Mouse (Mus musculus): ENCODE results near the gene Gm48551.

The Gm48551 gene

DNA sequence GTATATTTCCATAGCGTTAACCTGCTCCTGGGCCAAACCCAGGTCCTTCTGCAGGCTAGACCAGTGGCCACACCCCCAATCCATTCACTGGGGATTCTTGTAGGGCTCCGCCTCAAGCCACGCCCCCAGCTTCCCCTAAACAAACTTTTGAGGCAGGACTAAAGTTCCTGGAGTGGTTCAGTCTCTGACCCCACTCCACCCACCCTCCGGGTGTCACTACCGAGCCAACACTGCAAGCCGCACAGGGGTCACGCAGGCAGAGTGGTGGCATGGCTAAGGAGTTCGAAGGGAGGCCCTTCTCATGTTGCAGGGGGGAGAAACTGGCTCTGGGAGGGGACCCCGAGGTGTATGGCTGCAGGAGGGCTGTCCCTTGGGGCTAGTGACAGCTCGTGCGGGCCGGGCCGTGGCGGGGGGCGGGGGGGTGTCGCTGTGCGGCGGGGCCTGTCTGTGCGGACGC is 45.4 kb downstream of the Gm48551 start:
- in situ Hi-C loops (cut with MseI, MboI), result no loop called here

DNA sequence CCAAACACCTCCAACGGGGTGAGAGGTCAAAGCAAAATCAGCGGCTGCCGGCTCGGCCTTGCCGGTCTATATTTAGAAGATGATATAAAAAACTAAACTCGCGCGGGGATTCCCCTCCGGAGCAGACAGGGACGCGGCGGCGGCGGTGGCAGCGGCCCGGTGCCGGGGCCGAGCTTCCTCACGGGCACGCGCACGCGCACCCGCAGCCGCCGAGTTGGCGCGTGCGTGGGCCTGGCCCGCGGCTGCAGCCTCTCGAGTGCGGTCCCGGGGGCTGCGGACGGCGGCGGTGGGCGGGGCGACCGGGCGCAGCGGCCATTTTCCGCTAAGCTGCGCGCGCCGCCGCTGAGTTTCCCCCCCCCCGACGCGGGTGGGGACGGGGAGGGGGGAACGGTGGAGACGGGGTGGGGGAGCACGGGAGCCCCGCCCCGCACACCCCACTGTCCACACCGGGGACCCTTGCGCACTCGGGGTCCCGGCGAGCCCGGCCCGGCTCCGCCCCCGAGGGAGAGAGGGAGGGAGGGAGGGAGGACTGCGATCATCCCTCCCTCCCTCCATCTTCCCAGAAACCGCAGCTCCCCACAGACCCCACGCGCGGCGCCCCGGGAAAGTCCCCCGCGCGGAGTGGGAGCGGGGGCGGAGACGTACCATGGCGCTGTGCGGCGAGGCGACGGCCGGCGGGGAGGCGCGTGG is 46.0 kb downstream of the Gm48551 start:
- in situ Hi-C loops (cut with MseI, MboI), result no loop called here

DNA sequence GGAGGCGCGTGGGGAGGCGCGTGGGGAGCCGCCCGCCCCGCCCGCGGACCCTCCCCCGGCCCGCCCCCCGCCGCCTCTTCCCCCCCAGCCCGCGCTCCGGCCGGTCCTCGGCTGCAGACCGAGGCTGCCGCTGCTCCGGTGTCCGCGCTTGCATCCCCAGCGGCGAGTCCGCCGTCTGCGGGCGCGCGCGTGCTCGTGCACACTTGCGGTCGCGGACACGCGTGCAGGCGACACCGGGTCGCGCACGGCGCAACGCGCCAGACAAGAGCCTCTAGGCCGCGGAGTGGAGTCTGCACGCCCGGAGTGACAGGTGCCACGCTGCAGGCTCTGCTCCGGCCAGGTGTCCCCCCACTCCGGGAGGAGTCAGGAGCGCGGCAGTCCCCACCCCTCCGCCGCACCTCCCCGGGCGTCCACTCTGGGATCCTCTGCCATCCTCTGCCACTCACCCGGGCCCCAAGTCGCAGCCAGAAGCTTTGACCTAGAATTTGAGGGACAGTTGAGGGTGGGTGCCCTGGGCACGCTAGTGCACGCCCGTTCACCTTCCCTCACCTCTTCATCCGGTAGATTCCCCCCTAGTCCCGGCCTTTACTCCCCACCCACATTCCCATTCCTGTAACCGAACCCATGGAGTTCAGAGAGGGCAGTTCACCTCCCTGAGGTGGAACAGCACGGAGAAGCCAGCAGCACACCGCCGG is 46.7 kb downstream of the Gm48551 start:
- in situ Hi-C loops (cut with MseI, MboI), result no loop called here

DNA sequence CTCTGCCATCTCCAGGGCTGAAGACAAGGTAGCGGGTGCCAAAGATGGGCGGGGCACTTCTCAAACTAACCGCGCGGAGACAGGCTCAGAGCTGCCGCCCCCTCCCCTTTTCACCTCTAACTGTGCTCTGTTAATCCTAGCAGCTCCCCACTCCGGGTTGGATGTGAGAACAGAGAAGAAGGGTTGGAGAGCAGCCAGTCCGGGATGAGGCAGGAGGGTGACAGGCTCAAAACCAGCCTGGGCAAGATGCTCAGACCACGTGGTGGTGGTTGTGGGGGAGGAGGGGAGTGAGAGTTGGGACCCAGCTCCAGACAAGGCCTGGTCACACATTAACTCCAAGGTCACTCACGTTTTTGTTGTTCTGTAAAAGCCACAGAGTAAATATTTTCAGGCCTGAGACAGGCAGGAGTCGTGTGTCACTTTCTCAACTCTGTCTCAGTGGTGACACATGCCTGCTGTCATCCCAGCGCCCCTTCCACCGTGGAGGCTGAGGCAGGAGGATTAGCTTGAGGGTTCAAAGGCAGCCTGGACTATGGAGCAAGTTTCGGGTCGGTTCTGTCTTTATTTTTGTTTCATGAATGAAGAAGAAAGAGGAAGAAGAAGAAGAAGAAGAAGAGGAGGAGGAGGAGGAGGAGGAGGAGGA is 47.4 kb downstream of the Gm48551 start:
- in situ Hi-C loops (cut with MseI, MboI), result no loop called here

DNA sequence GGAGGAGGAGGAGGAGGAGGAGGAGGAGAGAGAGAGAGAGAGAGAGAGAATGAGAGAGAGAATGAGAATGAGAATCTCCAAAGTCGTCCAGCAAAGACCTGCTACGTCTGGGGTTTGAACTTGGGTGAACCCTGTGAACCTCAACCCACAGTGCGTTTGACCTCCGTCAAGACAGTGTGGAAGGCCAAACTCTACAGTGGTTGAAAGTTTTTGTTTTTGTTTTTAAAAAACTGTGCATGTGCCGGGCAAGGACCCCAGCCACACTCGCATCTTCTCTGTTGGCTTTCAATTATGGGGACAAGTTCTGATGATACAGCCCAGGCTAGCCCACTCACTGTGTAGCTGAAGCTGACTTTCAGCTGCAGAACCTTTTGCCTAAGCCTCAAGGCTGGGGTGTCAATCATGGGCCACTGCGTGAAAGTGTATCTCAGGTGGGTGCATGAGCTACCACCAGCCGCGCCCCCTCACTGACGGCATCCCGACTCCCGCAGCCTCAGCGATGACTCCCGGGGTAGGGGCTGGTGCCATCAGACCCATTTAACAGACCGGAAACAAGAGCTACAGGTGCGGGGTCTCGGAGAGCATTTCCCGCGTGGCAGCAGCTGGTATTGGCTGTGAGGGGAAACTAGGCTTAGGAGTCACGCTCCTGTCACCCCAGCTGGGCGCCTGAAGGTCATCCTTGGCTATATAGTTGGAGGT is 48.1 kb downstream of the Gm48551 start:
- in situ Hi-C loops (cut with MseI, MboI), result no loop called here

DNA sequence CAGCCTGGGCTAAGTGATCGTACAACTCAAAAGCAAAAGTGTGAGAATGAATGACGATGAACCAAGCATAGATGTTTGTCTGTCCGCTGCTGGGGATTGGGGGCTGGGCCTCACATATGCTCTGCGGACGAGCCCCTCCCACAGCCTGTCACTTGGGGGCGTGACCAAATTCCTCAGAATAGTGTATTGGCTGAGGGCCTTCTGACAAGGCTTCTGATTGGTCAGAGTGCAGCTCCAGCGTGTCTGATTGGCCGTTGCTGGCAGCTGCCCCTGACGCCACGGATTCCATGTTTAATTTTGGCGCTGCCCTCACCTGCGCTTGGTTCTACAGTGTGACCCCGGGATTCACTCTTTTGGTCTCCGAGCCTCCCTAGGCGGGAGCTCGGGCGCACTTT is 48.6 kb downstream of the Gm48551 start:
- in situ Hi-C loops (cut with MseI, MboI), result no loop called here

DNA sequence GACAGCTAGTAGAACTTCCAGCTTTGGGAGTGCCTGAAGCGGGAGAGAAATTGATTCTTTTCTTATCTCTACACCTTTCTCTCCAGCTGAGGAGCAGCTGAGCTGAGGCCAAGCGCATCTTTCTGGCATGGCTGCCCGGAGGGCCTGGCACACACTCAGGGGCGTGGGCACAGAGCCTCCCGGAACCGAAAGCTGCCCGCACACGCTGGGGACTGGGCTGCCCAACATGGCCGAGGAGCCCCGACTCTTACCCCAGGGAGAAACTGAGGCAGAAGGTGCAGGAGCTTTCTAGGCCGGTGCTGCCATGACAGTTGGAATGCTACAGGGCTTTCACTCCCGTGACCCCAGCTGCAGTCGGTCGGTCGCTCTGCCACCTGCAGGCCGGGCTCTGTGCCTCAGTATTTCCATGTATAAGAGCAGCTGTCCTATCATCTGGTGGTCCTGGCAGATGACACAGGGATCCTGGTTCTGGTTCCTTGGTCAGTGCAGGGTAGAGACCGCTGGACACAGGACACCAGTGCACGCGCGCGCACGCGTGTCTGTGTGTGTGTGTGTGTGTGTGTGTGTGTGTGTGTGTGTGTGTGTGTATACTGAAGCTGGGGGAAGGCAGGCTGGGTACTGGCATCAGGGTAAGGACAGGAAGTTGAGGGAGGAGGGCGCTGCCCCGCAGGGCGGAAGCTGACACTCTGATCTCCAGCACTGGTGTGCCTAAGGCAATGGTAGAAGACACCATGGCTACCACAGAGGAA is 49.4 kb downstream of the Gm48551 start:
- in situ Hi-C loops (cut with MseI, MboI), result no loop called here

DNA sequence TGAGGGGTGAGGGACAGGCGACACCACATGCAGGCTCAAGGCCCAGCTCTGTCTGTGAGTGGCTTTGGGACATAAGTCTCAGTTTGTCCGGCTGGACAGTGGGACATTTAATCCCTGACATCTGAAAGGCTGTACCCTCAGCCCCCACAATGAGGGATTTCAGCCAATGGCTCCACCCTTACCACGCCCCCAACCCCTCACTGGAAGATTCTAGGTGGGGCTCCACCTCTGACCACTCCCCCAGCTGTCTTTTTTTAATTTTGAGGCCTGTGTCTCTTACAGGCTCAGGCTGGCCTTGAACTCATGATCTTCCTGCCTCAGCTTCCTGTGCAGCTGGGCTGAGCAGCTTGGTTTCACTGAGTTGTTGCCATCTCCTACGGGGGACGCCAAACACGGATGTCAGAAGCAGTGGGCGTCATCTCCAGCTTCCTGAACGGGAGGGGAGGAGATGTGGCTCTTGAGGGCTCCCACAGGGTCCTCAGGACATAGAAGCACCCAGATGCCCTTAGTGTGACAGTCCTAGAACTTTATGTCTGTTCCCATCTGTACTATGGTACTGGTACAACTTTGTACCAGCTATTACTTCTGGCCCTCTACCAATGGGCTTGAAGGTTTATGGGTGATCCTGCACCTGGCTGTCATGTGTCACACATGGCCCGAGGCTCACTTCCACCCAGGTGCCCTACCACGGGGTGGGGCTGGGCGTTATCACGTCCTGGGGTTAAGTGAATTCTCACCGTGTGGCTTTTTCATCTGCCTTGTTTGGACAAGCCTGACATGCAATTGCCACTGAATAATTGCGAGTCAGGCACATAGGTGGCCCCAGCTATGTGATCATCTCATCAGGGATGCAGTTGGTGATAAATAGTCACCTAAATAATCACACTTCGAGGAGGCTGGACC is 50.3 kb downstream of the Gm48551 start:
- in situ Hi-C loops (cut with MseI, MboI), result no loop called here

DNA sequence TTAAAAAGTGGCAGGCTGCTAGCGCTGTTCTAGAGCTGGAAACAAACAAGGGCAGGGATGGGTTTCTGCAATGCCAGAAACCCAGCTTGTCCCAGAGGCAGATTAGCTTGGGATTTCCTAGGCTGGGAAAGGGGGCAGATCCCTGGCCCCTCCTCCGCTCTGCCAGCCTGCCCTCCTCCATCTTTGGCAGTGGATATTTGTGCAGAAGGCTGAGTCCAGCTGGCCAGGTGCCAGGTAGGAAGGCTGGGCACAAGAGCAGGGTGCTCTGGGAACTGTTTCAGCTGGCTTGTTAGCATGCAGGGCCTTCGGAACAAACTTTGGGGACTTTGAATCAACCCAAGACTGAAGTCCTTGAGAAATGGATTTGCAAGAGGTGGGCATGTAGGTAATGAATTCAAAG is 51.2 kb downstream of the Gm48551 start:
- in situ Hi-C loops (cut with MseI, MboI), result no loop called here

DNA sequence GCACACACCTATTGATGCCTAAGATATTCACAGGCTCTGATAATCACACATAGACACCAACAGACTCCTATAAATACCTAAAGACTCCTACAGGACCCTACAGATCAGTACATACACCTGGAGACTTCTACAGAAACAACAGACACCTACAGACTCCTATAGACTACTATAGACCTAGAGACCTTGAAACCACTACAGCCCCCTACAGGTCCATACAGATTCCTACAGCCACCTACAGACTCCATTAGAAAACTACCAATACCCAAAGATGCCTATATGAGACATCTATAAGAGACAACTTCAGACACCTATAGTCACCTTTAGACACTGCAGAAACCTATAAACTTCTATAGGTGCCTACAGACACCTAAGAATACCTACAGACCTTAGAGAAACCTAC is 56.8 kb downstream of the Gm48551 start:
- in situ Hi-C loops (cut with MseI, MboI), result no loop called here
